Mouse (Mus musculus) heart, adult 2 months (tissue): ENCODE measurements around the gene Qpctl. TPM values are rescaled to one million over a fixed set of nuclear protein-coding genes. Genes with fewer than 3 reads are reported as not detected.

Experiments used
- DNase-seq, 2 experiments: peaks; one replicate each; pipeline ENCODE4 v3.0.0; 2021
- H3K27ac ChIP-seq: fragments of 200-600 bp; 2 replicates; pipeline ENCODE4 v1.8.1; 2022
- H3K27me3 ChIP-seq: fragments of 200-500 bp; 2 replicates; pipeline ENCODE4 v1.6.1; 2012; ENCODE audit warnings: mild to moderate bottlenecking, low read length, inconsistent platforms, mixed read lengths; ENCODE audit not compliant: control insufficient read depth, insufficient read depth
- H3K36me3 ChIP-seq: fragments of 200-500 bp; 2 replicates; pipeline ENCODE4 v1.6.1; 2012; ENCODE audit warnings: low read length, inconsistent platforms; ENCODE audit not compliant: control insufficient read depth, insufficient read depth
- H3K4me1 ChIP-seq: fragments of 200-500 bp; 2 replicates; pipeline ENCODE4 v1.6.1; 2011; ENCODE audit warnings: low read length; ENCODE audit not compliant: control insufficient read depth, insufficient read depth
- H3K4me3 ChIP-seq: fragments of 200-600 bp; 2 replicates; pipeline ENCODE4 v1.8.1; 2022
- H3K79me2 ChIP-seq: fragments of 200-500 bp; replicated peaks from 2 replicates; pipeline ENCODE4 v1.6.1; 2012; ENCODE audit warnings: mild to moderate bottlenecking, inconsistent platforms, low read length, moderate library complexity, mixed read lengths; ENCODE audit not compliant: control insufficient read depth, insufficient read depth
- H3K9ac ChIP-seq: fragments of 200-500 bp; 2 replicates; pipeline ENCODE4 v1.6.1; 2012; ENCODE audit warnings: low read depth, mild to moderate bottlenecking, control low read depth, inconsistent platforms, low read length, mixed read lengths
- CTCF ChIP-seq: fragments of 200-600 bp; IDR thresholded peaks from 2 replicates; pipeline ENCODE4 v1.8.1; 2022; ENCODE audit warnings: antibody characterized with exemption, mild to moderate bottlenecking, moderate library complexity
- EP300 ChIP-seq: fragments of 200-500 bp; IDR thresholded peaks from 2 replicates; pipeline ENCODE4 v1.6.1; 2011; ENCODE audit warnings: low read depth, low read length, control low read depth; ENCODE audit not compliant: insufficient read depth
- POLR2A ChIP-seq: fragments of 200-500 bp; IDR thresholded peaks from 2 replicates; pipeline ENCODE4 v1.6.1; 2011; ENCODE audit warnings: mild to moderate bottlenecking, low read depth, low read length, control low read depth; ENCODE audit not compliant: insufficient read depth
- WGBS: fragments of 180-500 bp; shearing (Covaris S2); methylation state at CpG from one replicate; pipeline ENCODE4 v1.1.7; 2018; 5-methylcytosine and 5-hydroxymethylcytosine counted together
- intact Hi-C: fragments of 180-260 bp; cut with DNase I; formaldehyde crosslinking; loops from one replicate; pipeline ENCODE4 v1.15.1; 2025
- polyA plus RNA-seq: library from polyadenylated mRNA; depleted of rRNA; stranded (reverse); fragments of >200 nt; gene quantifications from 2 replicates; pipeline ENCODE4 v1.2.3, GENCODE M21; 2012
- total RNA-seq, 2 experiments: library from RNA; stranded (reverse); gene quantifications; 2 replicates each; pipeline ENCODE4 v1.2.3; 2021

The Qpctl gene
- total and polyA plus RNA-seq, 3 experiments: 3.8 to 5.3 (median 4.6) TPM

DNA sequence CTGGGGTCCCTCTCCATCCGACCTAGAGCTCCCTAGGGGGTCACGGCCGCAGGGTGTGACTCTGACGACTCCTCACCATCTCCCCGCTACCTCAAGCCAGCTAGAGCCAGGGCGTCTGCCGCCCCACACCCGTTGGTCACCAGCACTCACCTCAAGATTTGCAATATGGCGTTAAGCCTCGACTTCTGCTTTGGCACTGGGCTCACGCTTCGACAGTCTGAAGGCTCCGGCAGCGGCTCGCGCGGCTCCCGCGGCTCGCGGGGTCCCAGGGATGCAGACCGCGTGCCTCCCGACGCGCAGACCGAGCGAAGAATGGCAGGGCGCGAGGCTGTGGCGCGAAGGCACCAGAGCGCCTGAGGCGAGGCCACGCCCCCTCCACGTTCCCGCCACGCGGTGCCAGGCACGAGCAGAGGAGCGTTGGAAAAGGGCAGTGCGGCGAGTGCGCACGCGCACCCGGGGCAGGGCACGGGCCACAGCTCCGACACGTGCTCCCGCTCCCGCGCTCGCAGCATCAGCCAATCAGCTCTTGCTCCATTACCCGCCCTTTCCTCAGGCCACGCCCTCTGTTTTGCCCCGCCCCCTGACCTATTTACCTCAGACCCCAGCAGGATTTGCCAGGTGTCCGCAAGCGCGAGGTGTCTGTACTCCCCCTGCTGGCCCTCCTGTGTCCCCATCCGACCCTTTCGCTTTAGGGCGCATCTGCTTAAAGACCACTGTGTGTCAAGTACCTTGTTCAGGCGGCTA is 30.9 kb downstream of the Qpctl start, which contains the start of gene Gm4969:
Gene Gm4969 (minus strand): TSS at position 341 of the 744 bp plus-strand sequence.
- peak; percentile 57 to 60 for DNase-seq
- Histone ChIP-seq H3K27me3 (no peaks in the 10 kb centered on the region), H3K27ac (no peak within 1 kb of the TSS), H3K4me1 (peaks cover 4% of the 10 kb centered on the region), H3K79me2 (peaks cover 5% of the 10 kb centered on the region), H3K36me3 (no peaks in the 10 kb centered on the region; the same call in 1 of the 2 replicates), H3K4me3 (peak within 1 kb of the TSS; percentile 26), H3K9ac (no peak within 1 kb of the TSS)
- intact Hi-C loops: no loop called here
- WGBS: 20% methylated on average over 64 of the region's 64 CpGs
- TF ChIP-seq EP300 (no peak), CTCF (peak; percentile 40), POLR2A (no peak)

DNA sequence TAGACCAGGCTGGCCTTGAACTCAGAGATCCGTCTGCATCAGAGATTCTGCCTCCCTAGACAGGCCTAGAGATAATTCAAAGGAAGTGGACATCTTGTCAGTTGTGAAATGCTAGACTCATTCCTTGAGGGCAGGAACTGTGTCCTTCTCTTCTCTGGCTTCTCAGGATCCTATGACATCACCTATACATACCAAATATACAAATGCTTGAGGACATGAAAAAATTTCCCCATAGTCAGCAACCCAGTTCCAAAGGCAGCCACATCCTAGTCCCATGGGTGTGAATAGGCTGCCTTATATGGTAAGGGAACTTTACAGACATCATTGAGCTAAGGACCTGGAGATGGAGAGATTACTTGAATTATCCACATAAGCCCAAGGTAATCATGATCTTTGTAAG is 39.5 kb downstream of the Qpctl start:
- intact Hi-C loops: no loop called here
- no peaks in the 10 kb centered on the region for H3K4me1 ChIP-seq
- H3K27me3 ChIP-seq: no peaks in the 10 kb centered on the region
- H3K9ac ChIP-seq: no peak overlapping the region
- H3K79me2 ChIP-seq: no peaks in the 10 kb centered on the region
- H3K4me3 ChIP-seq: no peak overlapping the region
- no peaks in the 10 kb centered on the region for H3K36me3 ChIP-seq
- WGBS: 94% methylated on average over 1 of the region's 1 CpGs
- DNase-seq: no peak
- TF ChIP-seq EP300: no peak
- no peak for TF ChIP-seq CTCF
- no peak for TF ChIP-seq POLR2A
- no peak overlapping the region for H3K27ac ChIP-seq

DNA sequence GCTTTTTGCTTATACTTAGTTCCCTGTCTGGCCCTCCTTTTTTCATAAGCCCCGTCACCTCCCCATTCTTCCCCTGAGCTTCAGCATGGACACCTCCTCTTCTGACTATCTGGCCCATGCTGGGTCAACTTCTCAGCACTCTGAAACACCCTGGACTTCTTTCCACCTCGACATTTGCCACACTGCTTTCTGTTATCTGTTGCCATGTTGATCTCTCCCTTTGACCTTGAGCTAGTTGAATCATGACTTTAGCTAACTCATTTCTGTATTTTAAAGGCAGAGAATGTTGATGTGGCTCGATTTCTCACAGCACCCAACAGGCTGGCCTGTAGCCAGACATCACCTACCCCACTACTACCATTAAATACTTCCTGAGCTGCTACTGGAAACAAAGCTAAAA is 41.7 kb downstream of the Qpctl start:
- no peak for DNase-seq
- H3K4me1 ChIP-seq: no peaks in the 10 kb centered on the region
- H3K4me3 ChIP-seq: no peak overlapping the region
- TF ChIP-seq POLR2A (no peak), CTCF (no peak), EP300 (no peak)
- no peak overlapping the region for H3K27ac ChIP-seq
- WGBS: 28% methylated on average over 3 of the region's 3 CpGs
- H3K27me3 ChIP-seq: no peaks in the 10 kb centered on the region
- intact Hi-C loops: no loop called here
- no peaks in the 10 kb centered on the region for H3K79me2 ChIP-seq
- H3K9ac ChIP-seq: no peak overlapping the region
- H3K36me3 ChIP-seq: no peaks in the 10 kb centered on the region

DNA sequence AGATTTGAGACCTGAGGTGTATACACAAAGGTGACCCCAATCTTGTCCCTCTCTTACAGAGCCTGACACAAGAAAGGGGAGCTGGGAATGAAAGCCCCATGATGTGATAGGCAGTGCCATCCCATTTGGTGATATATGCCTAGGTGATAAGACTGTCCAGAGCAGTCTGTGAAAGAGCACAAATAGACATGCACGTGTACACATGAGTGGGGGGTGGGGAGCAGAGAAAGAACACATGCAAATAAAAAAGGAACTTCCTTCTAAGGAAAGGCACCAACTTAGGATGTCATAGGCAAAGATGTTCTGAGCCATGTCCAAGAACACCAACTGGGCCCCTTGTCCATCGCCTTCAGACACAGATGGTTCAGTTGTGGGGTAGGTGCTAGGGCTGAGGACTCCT is 44.6 kb downstream of the Qpctl start:
- no peaks in the 10 kb centered on the region for H3K36me3 ChIP-seq
- H3K4me1 ChIP-seq: peaks cover 1% of the 10 kb centered on the region; the same call in 1 of the 2 replicates
- intact Hi-C loops: no loop called here
- no peak for DNase-seq
- H3K27ac ChIP-seq: no peak overlapping the region
- TF ChIP-seq POLR2A: no peak
- TF ChIP-seq EP300: no peak
- no peak for TF ChIP-seq CTCF
- 78% methylated on average over 2 of the region's 2 CpGs for WGBS
- H3K79me2 ChIP-seq: no peaks in the 10 kb centered on the region
- H3K27me3 ChIP-seq: no peaks in the 10 kb centered on the region
- H3K9ac ChIP-seq: no peak overlapping the region
- H3K4me3 ChIP-seq: no peak overlapping the region

DNA sequence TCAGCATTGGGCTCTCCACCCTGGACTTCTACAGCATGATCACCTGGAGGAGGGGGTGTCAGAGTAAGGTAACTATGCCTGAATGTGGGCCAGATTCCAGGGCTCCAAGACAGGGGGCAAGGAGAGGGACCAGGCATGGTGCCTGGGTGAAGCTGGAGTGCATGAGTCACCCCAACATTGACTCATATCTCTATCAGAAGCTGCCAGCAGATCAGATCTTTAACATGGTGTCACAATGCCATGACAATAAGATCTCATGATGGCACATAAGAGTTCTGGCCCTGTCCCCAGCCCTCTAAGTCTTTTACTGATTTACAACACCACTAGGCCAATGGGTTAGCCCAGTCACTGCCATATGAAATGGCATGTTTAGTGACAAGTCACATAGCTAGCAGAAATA is 45.4 kb downstream of the Qpctl start:
- Histone ChIP-seq H3K9ac (no peak overlapping the region), H3K4me1 (peaks cover 1% of the 10 kb centered on the region; the same call in 1 of the 2 replicates), H3K4me3 (no peak overlapping the region), H3K27me3 (no peaks in the 10 kb centered on the region), H3K27ac (no peak overlapping the region), H3K79me2 (no peaks in the 10 kb centered on the region), H3K36me3 (no peaks in the 10 kb centered on the region)
- no peak for DNase-seq
- intact Hi-C loops: no loop called here
- TF ChIP-seq EP300: no peak

DNA sequence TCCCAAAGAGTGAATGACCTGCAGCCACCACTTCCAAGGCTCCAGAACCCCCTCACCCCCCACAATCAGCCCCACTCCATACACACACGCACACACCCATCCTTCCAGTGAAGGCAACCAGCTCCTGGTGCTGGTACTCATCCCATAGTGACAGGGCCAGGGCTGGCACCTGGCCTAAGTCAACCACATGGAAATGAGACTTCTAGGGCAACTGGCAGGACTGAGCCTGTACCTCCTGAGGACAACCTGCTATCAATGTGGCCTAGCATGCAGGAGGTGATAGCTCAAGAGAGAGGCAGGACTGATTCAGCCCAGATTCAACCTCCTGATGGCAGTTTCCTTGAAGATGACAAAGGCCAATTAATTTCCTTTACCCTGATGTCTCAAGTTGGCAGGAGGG is 48.8 kb downstream of the Qpctl start:
- WGBS: 52% methylated on average over 1 of the region's 1 CpGs
- no peaks in the 10 kb centered on the region for H3K36me3 ChIP-seq
- H3K27me3 ChIP-seq: no peaks in the 10 kb centered on the region
- H3K4me3 ChIP-seq: no peak overlapping the region
- H3K79me2 ChIP-seq: no peaks in the 10 kb centered on the region
- no peak for DNase-seq
- no peak overlapping the region for H3K9ac ChIP-seq
- no peak for TF ChIP-seq CTCF
- TF ChIP-seq POLR2A: no peak
- no peak for TF ChIP-seq EP300
- intact Hi-C loops: no loop called here
- H3K4me1 ChIP-seq: peaks cover 4% of the 10 kb centered on the region
- H3K27ac ChIP-seq: no peak overlapping the region
